Mouse (Mus musculus): ENCODE measurements around the gene Ddit4l. TPM values are rescaled to one million over a fixed set of nuclear protein-coding genes. Genes with fewer than 3 reads are reported as not detected.
"Not testable (repeated sequence)": the region's sequence is repeated elsewhere in the genome, so short reads cannot be mapped to it uniquely, and the experiment has no call there.

Ddit4l gene
- polyA plus RNA-seq, 1 experiment from 2014 or later = 15.0 TPM

DNA sequence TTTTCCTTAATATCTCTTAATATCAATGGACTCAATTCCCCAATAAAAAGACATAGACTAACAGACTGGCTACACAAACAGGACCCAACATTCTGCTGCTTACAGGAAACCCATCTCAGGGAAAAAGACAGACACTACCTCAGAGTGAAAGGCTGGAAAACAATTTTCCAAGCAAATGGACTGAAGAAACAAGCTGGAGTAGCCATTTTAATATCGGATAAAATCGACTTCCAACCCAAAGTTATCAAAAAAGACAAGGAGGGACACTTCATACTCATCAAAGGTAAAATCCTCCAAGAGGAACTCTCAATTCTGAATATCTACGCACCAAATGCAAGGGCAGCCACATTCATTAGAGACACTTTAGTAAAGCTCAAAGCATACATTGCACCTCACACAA lies 49.8 kb downstream of the Ddit4l start, which contains the start of gene Gm21962:
Gm21962 (plus strand) TSS at position 301 of the 400 bp plus-strand sequence.
- not testable (repeated sequence) for H3K4me1 ChIP-seq; H3K4me3 ChIP-seq; H3K4me2 ChIP-seq (replicated peaks); ATAC-seq (ENCODE audit: low FRiP score, low read depth); H3K27ac ChIP-seq; H3K9ac ChIP-seq; H3K9me3 ChIP-seq; H3K27me3 ChIP-seq (replicated peaks); H3K36me3 ChIP-seq
- WGBS = no CpG with 5 or more reads among the region's 3 CpGs

Small RNA genes within 50 kb of the gene (microRNA-seq; reads per million reads assigned to microRNA genes)
- gene Gm22468 = not detected

Other genes with a start within 250 kb of the Ddit4l start
- gene Gm21962, start 49.9 kb downstream of the Ddit4l start, polyA plus RNA-seq (2016; fragmentation: Nextera tagmentation; extraction: Ambion mirVana) = not detected in 2 replicates
- gene H2afz, start 242.9 kb downstream of the Ddit4l start, polyA plus RNA-seq (2016; fragmentation: Nextera tagmentation; extraction: Ambion mirVana) = 1,813 and 2,026 TPM in 2 replicates
- 11.0 and 12.6 TPM in 2 replicates for gene Dnajb14, start 246.1 kb downstream of the Ddit4l start, polyA plus RNA-seq (2016; fragmentation: Nextera tagmentation; extraction: Ambion mirVana)

All from neural tube, embryonic 12.5 days (tissue).